Mouse (Mus musculus) leukemia stem cell, adult 10-12 weeks (primary cell): ENCODE measurements around the gene Irx6. TPM values are rescaled to one million over a fixed set of nuclear protein-coding genes. Genes with fewer than 3 reads are reported as not detected.

Source experiments
- polyA plus RNA-seq: library from polyadenylated mRNA; stranded (reverse); fragments of >175 nt; gene quantifications from 2 replicates; pipeline ENCODE4 v1.2.3, GENCODE M21; 2012; ENCODE audit warnings: low replicate concordance

Irx6 gene
- polyA plus RNA-seq, result not detected in 2 replicates

GRCm38 (mm10) chr8:92674244-92675128 lies at the start of gene Irx6:
TSS of gene Irx6 (plus strand) at chr8:92674288.

Other genes starting within 250 kb of the Irx6 start
- 0.63 TPM in 1 of 2 replicates, not detected in the other for gene Mmp2, start 153.0 kb downstream of the Irx6 start, polyA plus RNA-seq
- 1.4 and 2.2 TPM in 2 replicates for gene Lpcat2, start 181.1 kb downstream of the Irx6 start, polyA plus RNA-seq
- gene Capns2, start 227.1 kb downstream of the Irx6 start, polyA plus RNA-seq, result not detected in 2 replicates